Mouse (Mus musculus) stomach, embryonic 14.5 days (tissue): ENCODE results near the gene Tufm. TPM values are rescaled to one million over a fixed set of nuclear protein-coding genes. Genes with fewer than 3 reads are reported as not detected.

ENCODE experiments used
- ATAC-seq: fragments of 200-750 bp; cut with Nextera tagmentation; 2 replicates; pipeline ENCODE4 v1.8.0; 2017; ENCODE audit warnings: low read depth, moderate TSS enrichment; ENCODE audit not compliant: insufficient number of reproducible peaks, insufficient read depth, low FRiP score
- H3K27ac ChIP-seq: fragments of 300-500 bp; sonication (generic); 2 replicates; pipeline ENCODE4 v1.5.1; 2014; ENCODE audit warnings: mild to moderate bottlenecking, low read length, moderate library complexity, mixed read lengths
- H3K27me3 ChIP-seq: fragments of 300-500 bp; sonication (generic); 2 replicates; pipeline ENCODE4 v1.6.1; 2014; ENCODE audit warnings: low read length, control low read depth, mixed read lengths; ENCODE audit not compliant: control insufficient read depth, insufficient read depth
- H3K36me3 ChIP-seq: fragments of 300-500 bp; sonication (generic); 2 replicates; pipeline ENCODE4 v1.6.1; 2014; ENCODE audit warnings: mild to moderate bottlenecking, control low read depth, low read length, moderate library complexity, mixed read lengths; ENCODE audit not compliant: control insufficient read depth, insufficient read depth
- H3K4me1 ChIP-seq: fragments of 300-500 bp; sonication (generic); 2 replicates; pipeline ENCODE4 v1.6.1; 2014; ENCODE audit warnings: low read length, control low read depth, mixed read lengths; ENCODE audit not compliant: control insufficient read depth, insufficient read depth
- H3K4me2 ChIP-seq: fragments of 300-500 bp; sonication (generic); replicated peaks from 2 replicates; pipeline ENCODE4 v1.6.1; 2014; ENCODE audit warnings: low read depth, low read length, control low read depth
- H3K4me3 ChIP-seq: fragments of 300-500 bp; sonication (generic); 2 replicates; pipeline ENCODE4 v1.5.1; 2014; ENCODE audit warnings: low read depth, low read length, control low read depth
- H3K9ac ChIP-seq: fragments of 300-500 bp; sonication (generic); replicated peaks from 2 replicates; pipeline ENCODE4 v1.6.1; 2014; ENCODE audit warnings: low read depth, mild to moderate bottlenecking, control low read depth, low read length, moderate library complexity, mixed read lengths
- H3K9me3 ChIP-seq: fragments of 300-500 bp; sonication (generic); 2 replicates; pipeline ENCODE4 v1.6.1; 2016; ENCODE audit warnings: low read depth, low read length, control low read depth; ENCODE audit not compliant: control insufficient read depth
- WGBS: fragments of 180-500 bp; shearing (Covaris S2); extraction: QIAGEN DNeasy Blood & Tissue Kit; methylation state at CpG from one replicate; pipeline ENCODE4 v1.1.7; 2014; 5-methylcytosine and 5-hydroxymethylcytosine counted together
- polyA plus RNA-seq: library from polyadenylated mRNA; unstranded; fragments of >200 nt; fragmentation: Nextera tagmentation; extraction: Ambion mirVana; gene quantifications from 2 replicates; pipeline ENCODE4 v1.2.1, GENCODE M21; 2014

Gene Tufm
- polyA plus RNA-seq, 1 experiment from 2014 or later: 134 TPM

DNA sequence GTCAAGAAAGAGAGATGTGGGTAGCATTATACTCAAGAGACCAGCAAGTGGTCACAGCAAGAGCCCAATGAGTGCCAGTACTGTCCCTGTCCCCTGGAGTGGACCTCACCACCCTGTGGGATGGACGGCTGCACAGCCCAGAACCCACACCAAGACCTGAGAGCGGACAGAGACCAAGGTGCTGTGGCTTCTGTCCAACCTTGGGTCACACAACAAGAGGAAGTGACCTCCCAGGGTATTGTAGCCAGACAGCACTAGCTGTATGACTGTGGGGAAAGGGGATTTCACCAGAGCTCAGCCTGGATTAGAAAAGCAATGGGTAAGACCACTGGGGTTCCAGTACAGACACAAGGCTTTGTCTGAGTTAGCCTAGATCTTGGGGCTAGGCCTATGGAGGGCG is 34.9 kb upstream of the Tufm start:
- WGBS: 90% methylated on average over 3 of the region's 3 CpGs
- Histone ChIP-seq H3K4me2 (no peak overlapping the region), H3K9me3 (no peaks in the 10 kb centered on the region), H3K4me3 (no peak overlapping the region), H3K36me3 (peaks cover 2% of the 10 kb centered on the region; the same call in 1 of the 2 replicates), H3K9ac (no peak overlapping the region), H3K4me1 (no peaks in the 10 kb centered on the region), H3K27ac (no peak overlapping the region), H3K27me3 (no peaks in the 10 kb centered on the region)
- no peak for ATAC-seq

DNA sequence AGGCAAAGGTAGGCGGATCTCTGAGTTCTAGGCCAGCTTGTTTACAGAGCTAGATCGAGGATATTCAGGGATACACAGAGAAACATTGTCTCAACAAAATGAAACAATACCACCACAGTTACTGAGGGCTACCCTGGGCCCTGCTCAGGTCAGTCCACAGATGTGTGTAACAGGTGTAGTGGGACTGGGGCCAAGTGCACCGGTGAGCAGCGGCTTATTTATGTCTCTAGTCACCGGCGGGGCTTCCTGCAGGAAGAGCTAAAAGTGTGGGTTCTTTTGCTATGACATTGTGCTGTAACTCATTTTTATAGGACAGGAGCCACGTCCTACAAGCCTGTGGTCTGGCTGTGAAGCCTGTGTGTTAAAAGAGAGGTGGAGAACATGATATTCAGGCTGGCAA is 33.3 kb upstream of the Tufm start:
- Histone ChIP-seq H3K4me2 (no peak overlapping the region), H3K27me3 (no peaks in the 10 kb centered on the region), H3K4me1 (no peaks in the 10 kb centered on the region), H3K27ac (no peak overlapping the region), H3K4me3 (no peak overlapping the region), H3K9ac (no peak overlapping the region), H3K36me3 (no peaks in the 10 kb centered on the region), H3K9me3 (no peaks in the 10 kb centered on the region)
- 50% methylated on average over 7 of the region's 7 CpGs for WGBS
- ATAC-seq: no peak

DNA sequence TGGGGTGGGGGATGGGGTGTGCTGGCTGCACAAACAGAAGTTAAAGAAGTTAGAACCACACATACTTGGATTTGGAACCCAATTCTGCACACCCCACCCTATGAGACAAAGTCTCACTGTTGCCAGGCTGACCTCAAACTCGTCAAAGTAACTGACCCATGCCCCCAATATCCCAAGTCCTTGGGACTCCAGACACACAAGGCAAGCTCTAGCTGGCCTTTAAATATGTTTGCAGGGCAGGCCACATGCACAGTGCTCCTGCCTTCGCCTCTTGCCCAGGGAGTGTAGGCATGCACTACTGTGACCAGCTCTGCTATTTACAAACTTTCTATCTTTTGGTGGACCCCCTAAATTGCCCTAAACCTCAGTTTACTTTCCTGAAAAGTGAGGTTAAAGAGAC is 31.9 kb upstream of the Tufm start:
- no peak overlapping the region for H3K27ac ChIP-seq
- ATAC-seq: no peak
- 72% methylated on average over 2 of the region's 2 CpGs for WGBS
- no peaks in the 10 kb centered on the region for H3K36me3 ChIP-seq
- no peaks in the 10 kb centered on the region for H3K4me1 ChIP-seq
- H3K4me3 ChIP-seq: no peak overlapping the region
- H3K9me3 ChIP-seq: no peaks in the 10 kb centered on the region
- no peak overlapping the region for H3K9ac ChIP-seq
- no peaks in the 10 kb centered on the region for H3K27me3 ChIP-seq
- H3K4me2 ChIP-seq: no peak overlapping the region

DNA sequence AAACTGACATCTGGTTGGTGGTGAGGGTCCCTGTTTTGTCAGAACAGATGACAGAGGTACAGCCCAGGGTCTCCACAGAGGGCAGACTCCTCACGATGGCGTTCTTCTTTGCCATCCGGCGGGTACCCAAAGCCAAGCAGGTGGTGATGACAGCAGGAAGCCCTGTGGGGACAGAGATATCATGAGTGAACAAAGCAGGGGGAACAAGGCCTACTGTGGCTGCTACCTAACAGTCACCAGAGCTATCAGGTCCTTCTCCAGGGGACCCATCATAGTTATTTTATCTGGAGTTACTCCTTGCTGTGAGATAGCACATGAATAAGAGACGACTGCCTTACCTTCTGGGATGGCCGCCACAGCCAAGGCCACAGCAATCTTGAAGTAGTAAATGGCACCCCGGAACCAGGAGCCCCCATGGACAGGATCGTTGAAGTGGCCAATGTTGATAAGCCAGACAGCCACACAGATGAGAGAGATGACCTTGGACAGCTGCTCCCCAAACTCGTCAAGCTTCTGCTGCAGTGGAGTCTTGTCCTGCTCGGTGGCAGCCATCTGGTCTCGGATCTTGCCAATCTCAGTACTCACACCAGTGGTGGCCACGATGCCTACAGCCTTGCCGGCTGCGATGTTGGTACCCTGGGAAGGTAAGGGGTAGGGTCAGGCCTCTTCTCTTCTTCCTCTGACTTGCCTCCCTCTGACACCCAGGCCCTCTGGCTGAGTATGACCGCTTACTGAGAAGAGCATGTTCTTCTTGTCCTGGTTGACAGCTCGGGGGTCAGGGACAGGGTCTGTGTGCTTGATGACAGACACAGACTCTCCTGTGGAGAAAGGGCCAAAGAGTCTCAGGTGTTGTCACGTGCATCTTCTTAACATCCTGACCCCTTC is 30.5 kb upstream of the Tufm start:
- WGBS: 89% methylated on average over 17 of the region's 17 CpGs

DNA sequence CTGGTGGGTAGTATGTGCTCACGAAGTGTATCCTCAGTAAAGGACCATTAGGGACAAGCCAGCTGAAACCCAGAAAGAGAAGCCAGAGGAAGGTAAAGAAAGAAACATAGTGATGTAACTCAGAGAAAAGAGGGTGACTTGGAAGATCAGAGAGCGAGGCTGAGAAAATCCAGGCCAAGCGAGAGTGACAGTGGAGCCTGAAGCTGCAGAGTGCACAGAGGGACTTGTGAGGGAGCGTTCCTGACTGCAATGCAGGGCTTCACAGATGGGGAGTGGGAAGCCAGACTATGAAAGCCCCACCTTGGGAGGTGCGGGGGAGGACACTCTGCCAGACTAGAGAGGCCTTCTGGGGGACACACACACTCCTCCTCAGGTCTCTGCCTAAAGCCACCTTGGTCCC is 28.9 kb upstream of the Tufm start:
- no peak overlapping the region for H3K9ac ChIP-seq
- no peaks in the 10 kb centered on the region for H3K9me3 ChIP-seq
- no peak overlapping the region for H3K27ac ChIP-seq
- no peaks in the 10 kb centered on the region for H3K27me3 ChIP-seq
- no peak overlapping the region for H3K4me3 ChIP-seq
- no peak for ATAC-seq
- 79% methylated on average over 5 of the region's 5 CpGs for WGBS
- H3K4me1 ChIP-seq: no peaks in the 10 kb centered on the region
- no peaks in the 10 kb centered on the region for H3K36me3 ChIP-seq
- no peak overlapping the region for H3K4me2 ChIP-seq

More for the DNA sequence above, 30.5 kb upstream of the Tufm start:
- Histone ChIP-seq H3K27me3 (no peaks in the 10 kb centered on the region), H3K4me1 (no peaks in the 10 kb centered on the region), H3K4me2 (no peak overlapping the region), H3K36me3 (no peaks in the 10 kb centered on the region), H3K9ac (no peak overlapping the region), H3K9me3 (no peaks in the 10 kb centered on the region), H3K4me3 (no peak overlapping the region), H3K27ac (no peak overlapping the region)
- no peak for ATAC-seq

DNA sequence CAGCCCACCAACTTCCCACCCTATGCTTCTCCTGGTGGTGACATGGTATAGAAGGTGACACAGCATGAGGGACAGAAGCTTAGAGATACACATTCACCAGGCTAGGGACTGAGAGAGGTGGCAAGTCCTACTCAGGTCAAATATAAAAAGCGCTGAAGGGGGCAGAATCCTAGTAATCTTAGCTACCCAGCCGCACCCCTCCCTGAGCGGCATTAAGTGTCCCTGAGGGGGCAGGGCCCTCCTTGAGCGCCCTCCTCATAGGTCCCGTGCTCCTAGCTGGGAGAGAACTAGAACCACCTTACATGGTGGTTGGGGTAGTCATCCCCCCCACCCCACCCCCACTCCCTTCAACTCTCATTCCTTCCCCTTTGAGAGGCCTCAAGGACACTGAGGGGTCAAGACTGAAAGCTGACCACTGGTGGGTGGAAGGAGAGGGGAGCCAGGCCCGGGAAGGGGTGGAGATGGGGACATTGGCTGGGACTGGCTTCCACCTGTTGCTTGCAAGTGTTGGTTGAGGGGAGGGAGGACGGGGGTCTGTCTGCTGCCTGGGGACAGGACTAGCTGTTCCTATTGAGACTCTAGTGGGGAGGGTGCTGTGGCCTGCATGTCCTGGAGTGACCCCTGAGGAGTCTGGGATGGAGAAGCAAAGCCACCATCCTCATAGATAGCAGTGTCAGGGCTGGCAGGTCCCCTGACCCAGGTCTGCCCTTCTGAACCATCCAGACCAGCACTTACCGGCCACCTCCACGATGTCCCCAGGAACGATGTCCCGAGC is 28.1 kb upstream of the Tufm start:
- Histone ChIP-seq H3K4me2 (no peak overlapping the region), H3K4me3 (no peak overlapping the region), H3K36me3 (no peaks in the 10 kb centered on the region), H3K9me3 (no peaks in the 10 kb centered on the region), H3K4me1 (no peaks in the 10 kb centered on the region), H3K27ac (no peak overlapping the region), H3K9ac (no peak overlapping the region), H3K27me3 (no peaks in the 10 kb centered on the region)
- WGBS: 75% methylated on average over 11 of the region's 11 CpGs
- ATAC-seq: no peak

DNA sequence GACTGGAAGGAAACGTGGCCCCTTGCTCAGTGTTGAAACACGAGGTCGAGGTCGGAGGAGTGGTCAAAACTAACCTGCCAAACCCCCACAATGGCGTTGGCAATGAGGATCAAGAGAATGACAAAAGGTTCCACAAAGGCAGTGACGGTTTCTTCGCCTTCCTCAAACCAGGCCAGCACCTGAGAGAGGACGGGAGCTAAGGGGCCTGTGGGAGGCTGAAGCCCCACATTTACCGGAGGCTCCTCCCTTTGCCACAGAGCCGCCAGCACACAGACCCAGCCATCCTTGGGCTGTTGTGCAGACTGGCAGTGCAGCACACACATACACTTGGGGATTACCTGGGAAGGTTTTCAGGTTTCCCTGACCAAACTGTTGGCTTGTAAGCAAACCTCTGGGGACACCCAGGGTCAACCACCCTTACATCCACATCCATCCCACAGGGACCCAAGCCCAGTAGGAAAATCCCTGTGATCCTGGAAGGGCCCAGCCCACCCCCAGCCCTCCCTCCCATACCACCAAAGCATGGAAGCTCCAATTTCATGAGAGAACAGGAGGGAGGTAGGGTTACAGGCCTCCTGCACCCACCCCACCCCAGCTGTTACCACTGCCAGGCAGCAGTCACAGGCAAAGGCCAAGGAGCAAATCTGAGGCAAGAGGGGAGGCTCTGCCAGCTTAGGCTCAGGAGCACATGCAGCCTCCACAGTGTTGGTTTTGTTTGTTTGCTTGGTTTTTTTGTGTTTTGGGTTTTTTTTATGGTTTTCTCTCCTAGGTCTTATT is 26.4 kb upstream of the Tufm start:
- 44% methylated on average over 10 of the region's 10 CpGs for WGBS
- H3K27ac ChIP-seq: no peak overlapping the region
- ATAC-seq: no peak

DNA sequence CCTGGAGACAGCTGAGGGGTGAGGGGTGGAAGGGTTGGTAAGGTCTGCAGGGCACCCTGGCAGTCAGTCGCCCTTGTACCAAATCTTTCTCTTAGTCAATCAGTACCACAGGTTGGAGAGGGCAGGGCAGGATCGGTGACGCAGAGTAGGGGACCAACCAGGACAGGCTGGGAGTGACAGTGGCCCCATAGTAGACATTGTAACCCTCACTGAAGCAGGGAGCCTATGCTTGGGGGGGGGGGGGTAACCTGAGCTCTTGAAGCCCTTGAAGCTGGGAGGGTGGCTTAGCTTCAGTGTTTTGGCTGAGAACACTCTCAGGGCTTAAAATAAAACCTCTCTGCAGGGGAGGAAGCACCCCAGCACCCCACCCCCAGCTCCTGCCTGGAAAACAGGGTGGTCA is 25.5 kb upstream of the Tufm start:
- Histone ChIP-seq H3K27ac (no peak overlapping the region), H3K36me3 (no peaks in the 10 kb centered on the region), H3K4me3 (no peak overlapping the region), H3K9me3 (no peaks in the 10 kb centered on the region), H3K4me1 (0 out of 2 replicates have a peak, but pooled peaks cover 10% of the 10 kb centered on the region), H3K27me3 (no peaks in the 10 kb centered on the region), H3K9ac (no peak overlapping the region), H3K4me2 (no peak overlapping the region)
- 54% methylated on average over 3 of the region's 3 CpGs for WGBS
- ATAC-seq: no peak

More for the DNA sequence above, 26.4 kb upstream of the Tufm start:
- Histone ChIP-seq H3K4me1 (0 out of 2 replicates have a peak, but pooled peaks cover 10% of the 10 kb centered on the region), H3K9me3 (no peaks in the 10 kb centered on the region), H3K4me2 (no peak overlapping the region), H3K4me3 (no peak overlapping the region), H3K9ac (no peak overlapping the region), H3K27me3 (no peaks in the 10 kb centered on the region), H3K36me3 (no peaks in the 10 kb centered on the region)
